Mouse (Mus musculus) regulatory T cell (primary cell): ENCODE results near the gene Axl.

Experiments used
- in situ Hi-C: fragments of 300-600 bp; cut with MboI, MseI; formaldehyde crosslinking; loops from one replicate; pipeline ENCODE4 v1.15.1; 2025; ENCODE audit warnings: high pct_unique_total_duplicates

Gene Axl

DNA sequence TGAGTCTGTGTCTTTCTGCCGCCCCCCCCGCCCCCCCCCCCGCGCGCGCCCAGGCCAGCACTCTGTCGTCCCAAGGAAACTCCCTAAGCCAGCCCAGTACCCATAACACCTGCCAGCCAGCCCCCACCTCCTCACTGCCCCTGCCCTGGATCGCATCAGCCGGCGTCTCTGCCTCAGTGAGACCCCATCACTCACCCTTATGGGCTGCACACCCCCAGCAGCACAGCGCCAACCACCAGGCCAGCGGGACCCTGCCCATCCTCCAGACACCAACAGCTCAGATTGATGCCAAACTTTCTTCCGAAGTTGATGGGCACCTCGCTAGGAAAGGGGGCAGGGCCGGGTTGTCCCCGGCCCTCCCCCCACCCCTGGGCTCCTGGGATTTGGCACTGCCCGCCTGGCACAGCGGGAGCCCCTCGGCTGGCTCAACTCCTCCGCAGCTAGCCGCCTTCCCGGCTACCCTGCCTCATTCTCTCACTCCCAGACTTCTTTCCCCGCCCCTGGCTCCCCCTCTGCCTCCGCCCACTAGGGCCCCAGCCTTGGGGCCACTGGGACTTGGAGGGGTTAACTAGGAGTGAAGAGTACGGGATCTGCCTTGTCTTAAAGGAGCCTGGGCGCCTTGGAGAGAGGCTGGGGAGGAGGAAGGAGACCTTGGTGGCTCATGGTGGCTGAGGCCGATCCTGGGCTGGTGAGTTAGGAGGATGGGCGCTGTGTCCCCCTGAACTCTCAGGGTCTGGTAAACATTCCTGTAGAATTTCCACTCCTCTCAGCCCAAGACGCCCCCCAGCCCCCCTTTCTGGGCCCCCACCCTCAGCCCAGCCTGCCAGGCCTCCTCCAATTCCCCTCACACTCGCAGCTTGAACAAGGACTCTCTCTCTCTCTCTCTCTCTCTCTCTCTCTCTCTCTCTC lies at the start of gene Axl:
Gene Axl, minus strand, starts transcription at position 486 of the 909 bp plus-strand sequence.
- in situ Hi-C loops, result no loop called here

- in situ Hi-C loops, result no loop called here
Measured at GRCm38 (mm10) chr7:25835188-25835891, 46.8 kb upstream of the Axl start.

GRCm38 (mm10) chr7:25831557-25832530 lies 43.3 kb upstream of the Axl start:
- in situ Hi-C loops, result no loop called here

DNA sequence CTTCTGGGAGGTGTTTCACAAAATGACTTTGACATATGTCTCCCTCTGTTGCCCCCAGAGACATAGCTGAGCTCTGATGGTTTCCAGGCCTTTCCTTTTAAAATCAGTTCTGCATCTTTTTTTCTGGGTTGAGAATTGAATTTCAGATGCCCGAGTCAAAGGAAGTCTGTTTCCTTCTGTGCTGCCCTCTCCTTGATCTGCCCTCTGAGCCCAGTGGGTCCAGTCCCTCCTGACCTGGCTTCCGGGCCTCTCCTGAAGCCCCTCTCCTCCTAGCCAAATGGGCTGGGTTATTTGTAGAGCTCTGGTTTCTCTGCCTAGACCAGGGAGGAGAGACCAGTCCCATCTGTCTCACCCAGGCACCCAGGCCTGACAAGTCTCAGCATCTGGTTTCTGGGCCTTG lies 41.7 kb upstream of the Axl start:
- in situ Hi-C loops, result no loop called here

- in situ Hi-C loops, result no loop called here
Measured at GRCm38 (mm10) chr7:25827199-25827598, 38.7 kb upstream of the Axl start.

DNA sequence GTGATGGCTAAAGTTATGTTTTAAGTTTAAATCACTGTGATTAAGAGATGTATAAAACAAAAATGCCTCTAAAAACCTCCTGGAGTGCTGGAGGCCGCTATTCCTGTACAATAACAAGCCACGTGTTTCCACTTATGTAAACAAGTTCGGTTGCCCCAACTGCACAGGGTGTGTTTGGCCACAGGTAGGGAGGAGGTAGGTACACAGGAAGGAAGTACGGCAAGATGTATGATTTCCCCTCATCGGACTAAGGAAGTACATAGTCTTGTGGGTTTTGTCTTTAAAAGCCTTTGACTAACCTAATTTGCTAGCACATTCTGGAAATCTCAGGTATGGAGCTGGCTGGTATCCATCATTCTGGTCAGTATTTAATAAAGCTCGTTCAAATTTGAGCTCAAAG lies 37.5 kb upstream of the Axl start:
- in situ Hi-C loops, result no loop called here

GRCm38 (mm10) chr7:25825043-25825442 lies 36.5 kb upstream of the Axl start:
- in situ Hi-C loops, result no loop called here

DNA sequence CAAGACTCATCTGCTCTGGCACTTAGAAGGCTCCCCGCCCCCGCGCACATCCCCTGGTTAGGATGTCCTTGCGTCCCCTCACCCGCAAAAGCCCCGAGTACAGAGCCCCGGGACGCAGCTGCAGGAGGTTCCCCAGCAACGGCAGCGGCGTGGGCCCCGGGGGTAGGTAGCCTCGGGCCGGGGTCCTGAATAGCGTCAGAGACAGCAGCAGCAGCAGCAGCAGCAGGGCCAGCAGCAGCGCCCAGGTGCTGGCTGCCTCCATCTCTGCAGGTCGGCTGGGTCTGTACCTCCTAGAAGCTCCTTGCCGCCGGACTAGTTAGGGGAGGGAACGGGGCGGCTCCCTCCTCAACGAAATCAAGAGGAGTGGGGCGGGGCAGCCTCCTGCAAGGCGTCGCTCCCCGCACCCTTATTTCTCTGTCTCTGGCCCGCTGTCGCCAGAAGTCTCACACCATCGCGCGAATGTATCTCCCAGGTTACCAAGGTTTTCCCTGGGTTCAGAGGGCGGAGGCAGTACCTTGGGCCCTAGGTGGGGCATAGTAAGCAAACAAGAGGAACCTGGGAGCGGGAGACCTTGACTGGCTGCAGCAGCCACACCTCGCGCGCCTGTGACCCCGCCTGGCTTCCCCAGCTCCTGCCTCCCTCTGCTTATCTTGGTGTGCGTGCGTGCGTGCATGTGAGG lies 27.9 kb upstream of the Axl start, which contains the start of gene Cyp2s1:
Gene Cyp2s1, minus strand, starts transcription at position 673 of the 679 bp plus-strand sequence.
- in situ Hi-C loops, result no loop called here

DNA sequence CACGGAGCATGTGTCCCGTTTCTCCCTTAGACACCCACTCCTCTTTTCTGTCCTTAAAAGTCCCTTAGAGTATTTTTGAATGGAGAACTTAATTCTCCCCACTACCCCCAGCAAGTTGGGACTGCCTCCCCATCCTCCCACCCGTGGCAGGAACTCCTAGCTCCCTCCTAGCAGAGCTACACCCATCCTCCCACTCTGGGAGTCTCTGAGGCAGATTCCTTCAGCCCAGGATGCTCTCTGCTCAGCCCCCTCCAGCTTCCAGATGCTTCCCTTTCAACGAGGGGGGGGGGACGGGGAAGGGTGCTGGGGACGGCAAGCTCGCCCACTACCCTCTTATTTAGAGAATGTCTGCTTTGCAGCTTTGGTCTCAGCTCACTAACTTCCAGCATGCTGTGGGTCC lies 27.1 kb upstream of the Axl start:
- in situ Hi-C loops, result no loop called here

DNA sequence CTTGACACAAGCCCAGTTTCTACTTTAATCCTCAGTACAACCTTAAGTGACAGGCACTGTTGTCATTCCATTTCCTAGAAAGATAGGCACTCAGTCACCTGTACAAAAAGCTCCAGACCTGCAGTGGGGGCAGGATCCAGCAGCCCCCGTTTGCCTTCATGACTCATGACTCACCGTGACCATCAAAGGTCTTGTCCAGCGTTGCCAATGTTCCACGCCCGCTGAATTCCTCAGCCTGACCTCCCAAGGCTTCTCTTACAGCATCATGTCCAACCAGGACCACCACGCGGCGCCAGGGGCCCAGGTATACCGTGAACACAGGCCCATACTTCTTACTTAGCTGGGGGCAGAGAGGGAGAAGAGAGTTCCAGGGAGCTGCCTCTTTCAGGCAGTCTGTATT lies 26.2 kb upstream of the Axl start:
- in situ Hi-C loops, result no loop called here

GRCm38 (mm10) chr7:25812195-25812594 lies 23.7 kb upstream of the Axl start:
- in situ Hi-C loops, result no loop called here

DNA sequence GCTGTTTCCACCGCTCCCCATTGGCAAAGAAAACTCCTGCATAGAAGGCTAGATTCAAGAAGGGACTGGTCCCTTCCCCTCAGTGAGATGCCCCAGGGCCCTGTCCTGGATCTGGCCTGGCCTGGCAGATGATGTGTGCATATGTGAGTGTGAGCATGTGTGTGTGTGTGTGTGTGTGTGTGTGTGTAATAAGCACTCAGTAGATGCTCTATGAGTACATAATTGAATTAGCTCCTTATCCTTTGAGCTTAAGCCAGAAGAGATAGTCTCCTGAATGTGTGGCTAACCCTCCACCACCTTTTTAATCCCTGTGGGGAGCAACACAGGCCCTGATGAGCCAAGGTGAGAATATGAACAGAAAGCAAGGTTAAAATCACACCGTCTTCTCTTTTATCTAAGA lies 23.2 kb upstream of the Axl start:
- in situ Hi-C loops, result no loop called here

DNA sequence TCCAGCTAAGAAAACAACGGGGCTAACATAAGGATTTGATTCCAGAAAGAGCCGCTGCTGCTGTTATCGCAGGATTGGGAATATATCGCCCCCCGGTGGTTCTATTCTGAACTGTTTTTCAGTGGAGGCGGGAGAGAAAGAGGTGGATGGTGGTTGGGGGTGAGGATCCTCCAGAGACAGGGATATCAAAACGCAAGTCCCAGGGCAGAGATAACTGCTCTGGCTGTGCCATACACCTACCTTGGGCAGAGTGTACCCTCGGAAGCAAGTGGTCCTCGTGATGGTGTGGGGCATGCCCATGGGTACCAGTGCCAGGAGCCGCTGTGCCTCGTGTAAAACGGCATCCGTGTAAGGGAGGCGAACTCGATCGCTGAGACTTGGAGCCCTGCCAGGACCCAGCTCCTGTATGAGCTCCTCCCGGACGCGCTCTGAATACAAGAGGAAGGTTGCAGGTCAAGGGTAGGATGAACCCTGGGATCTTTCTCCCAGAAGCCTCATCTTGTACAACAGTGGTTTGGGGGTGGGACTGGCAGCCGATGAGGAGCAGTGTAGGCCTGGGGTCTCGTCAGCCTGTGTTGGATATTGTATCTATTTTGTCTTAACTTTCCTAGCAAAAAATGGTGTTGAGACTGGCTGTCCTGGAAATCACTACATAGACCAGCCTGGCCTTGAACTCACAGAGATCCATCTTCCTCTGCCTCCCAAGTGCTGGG lies 17.3 kb upstream of the Axl start:
- in situ Hi-C loops, result loop anchor here (5.0 kb wide), 1 partner anchor 48 kb away; no protein-coding TSS in a partner anchor

DNA sequence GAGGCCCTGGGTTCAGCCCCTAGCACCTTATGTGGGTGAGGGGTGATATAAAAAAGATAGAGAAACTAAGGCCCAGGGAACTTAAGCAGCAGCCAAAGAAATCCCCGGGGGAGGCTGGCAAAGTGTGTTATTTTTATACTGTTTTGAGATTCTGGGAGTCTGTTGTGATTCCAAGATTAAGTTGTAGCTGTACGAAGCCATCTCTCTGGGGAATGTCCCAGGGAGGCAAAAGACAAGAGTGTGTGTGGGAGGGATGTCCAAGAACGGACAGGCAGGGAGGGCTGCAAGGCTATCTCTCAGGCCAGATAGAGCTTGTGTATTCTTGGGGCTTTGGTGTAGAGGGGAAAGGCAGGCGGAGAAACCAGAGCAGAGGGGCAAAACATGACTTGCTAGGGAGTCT lies 16.3 kb upstream of the Axl start:
- in situ Hi-C loops, result loop anchor here (5.0 kb wide), 1 partner anchor 47 kb away; no protein-coding TSS in a partner anchor

DNA sequence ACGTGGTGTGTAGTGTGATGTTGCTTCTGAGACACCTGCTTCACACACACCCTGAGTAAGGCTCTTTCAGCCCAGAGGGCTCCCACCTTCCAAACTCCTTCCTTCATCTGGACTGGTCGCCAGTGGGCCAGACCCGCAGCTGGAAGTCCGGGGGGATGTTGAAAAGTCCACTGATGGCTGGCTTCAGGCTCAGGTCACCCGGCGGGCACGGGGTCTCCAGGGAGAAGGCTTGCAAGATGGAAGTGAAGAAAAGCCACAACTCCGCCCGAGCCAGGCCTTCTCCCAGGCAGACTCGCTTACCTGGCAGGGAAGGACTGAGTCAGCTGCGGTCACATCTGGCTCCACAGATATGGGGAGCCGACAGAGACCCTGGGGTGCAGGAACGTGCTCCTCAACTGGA lies 15.0 kb upstream of the Axl start:
- in situ Hi-C loops, result no loop called here

DNA sequence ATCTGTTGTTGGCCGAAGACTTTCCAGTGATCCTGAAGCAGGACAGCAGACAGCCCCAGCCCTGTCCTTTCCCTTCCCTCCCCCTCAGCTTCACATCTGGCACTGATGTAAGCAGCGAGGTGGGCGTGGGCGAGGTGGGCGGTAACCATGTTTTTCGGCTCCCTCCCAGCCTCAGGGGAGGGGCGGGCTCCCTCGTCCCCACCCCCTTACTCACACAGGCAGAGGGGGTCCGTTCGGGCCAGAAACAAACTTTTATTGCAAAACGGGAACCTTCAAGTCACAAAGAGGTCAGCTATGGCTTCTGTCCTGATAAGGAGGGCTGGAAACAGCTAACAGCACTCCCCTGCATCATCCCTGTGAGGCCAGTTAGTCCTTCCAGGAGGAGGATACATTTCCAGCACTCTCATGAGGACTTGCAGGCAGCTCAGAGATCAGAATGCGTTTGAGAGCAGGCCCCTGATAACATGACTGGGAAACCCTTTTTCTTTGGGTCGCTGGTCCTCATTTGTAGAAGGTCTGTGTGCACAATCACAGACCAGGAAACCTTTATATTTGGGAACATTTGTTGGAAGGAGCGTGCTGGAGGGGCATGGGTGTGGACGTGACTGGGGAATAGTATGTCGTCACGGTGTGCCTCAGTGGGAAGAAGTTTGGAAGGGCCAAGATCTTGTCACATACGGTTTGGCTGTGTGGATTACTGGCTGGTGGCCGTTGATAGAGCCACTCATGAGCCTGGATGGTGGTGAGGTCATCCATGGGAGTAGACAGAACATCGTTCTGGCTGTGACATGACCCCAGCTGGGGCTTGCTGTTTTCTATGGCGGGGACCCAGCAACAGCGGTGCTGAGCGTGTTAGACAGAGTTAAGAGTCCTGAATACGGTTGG lies 14.0 kb upstream of the Axl start:
- in situ Hi-C loops, result no loop called here

- in situ Hi-C loops, result no loop called here
Measured at GRCm38 (mm10) chr7:25801031-25801430, 12.5 kb upstream of the Axl start.

GRCm38 (mm10) chr7:25799369-25799768 lies 10.9 kb upstream of the Axl start:
- in situ Hi-C loops, result no loop called here

- in situ Hi-C loops, result no loop called here
Measured at GRCm38 (mm10) chr7:25798540-25798939, 10.0 kb upstream of the Axl start.
